Mouse (Mus musculus) megakaryocyte progenitor cell, adult 5-6 weeks (primary cell): ENCODE data around the gene Endov. TPM values are rescaled to one million over a fixed set of nuclear protein-coding genes. Genes with fewer than 3 reads are reported as not detected.

Experiments
- ATAC-seq: replicated peaks from 2 replicates; pipeline ENCODE4 v1.8.0; 2016; ENCODE audit warnings: mild to moderate bottlenecking, moderate TSS enrichment, inconsistent platforms; ENCODE audit not compliant: poor library complexity
- total RNA-seq, 2 experiments: library from RNA; stranded (forward) in 1 of 2; stranded (reverse) in 1 of 2; fragments of 157-497, 149-512 nt in 1 of 2; fragments of 200-1000 nt in 1 of 2; gene quantifications; 2 replicates each; pipeline versions ENCODE4 v1.2.3 to v1.2.4; 2015 to 2017

Gene Endov
- total RNA-seq, 2 experiments from 2014 or later, result 6.4 to 8.7 TPM

DNA sequence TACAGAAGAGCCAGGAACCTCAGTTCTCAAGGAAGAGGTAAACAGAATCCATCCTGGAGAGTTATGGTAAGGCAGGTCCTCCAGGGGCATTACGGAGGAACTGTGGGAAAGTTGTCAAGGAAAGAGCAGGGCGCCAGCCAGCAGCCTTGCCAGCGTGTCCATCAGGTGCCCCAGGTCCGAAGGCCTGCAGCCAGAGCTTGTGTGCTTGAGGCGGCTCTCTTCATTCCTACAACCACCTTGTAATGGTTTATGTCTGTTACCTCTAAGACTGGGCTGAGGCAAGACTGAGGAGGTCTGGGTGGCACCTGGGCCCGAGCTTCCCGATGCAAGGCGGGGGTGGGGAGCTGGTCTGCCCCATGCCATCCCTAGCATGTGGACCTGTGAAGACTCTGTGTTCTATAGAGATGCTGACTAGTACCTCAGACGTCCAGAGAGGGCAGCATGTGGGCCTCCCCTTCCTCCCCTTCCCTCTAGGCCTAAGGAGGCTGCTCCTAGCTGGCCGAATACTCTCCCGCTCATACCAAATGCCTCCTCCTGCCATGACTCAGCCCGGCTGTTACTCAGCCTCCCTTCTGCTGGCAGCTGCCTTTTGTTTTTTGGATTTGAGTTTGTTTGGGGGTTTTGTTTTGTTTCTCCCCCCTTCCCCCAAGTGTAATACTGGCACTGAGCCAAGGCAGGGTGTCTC lies 25.7 kb downstream of the Endov start:
- no peak for ATAC-seq

- no peak for ATAC-seq
These were observed 28.2 kb downstream of the Endov start for GRCm38 (mm10) chr11:119519387-119519786.

DNA sequence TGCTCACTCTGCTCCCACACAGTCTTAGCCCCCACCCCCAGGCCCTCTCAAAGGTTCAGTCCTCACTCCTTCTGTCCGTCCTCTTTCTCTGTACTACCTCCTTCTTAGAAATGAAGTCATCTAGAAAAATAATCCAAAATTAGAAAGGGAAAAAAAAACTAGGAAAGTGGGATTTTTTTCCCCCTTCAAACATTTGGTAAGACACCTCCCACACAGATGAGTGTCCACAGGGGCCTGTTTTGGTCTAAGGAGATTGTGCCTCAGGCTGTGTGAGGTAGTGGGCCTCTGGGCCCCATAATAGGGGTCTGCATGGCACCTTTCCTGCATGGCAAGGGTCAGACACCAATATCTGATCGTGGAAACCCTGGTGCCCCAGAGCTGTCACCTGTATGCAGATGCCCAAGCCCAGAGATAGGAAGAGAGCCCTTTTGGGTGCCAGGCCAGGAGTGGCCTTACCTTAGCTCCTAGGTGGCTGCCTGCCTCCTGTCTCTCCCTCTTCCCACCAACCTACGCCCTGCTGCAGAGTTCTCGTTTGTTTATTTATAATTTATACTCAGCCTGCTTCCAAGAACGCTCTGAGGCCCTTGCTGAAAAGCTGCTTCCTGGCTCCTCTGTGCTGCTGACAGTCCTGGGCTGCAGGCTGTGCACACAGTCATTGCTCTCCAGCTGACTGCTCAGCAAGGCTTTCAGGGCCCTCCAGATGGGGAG lies 29.0 kb downstream of the Endov start:
- no peak for ATAC-seq

DNA sequence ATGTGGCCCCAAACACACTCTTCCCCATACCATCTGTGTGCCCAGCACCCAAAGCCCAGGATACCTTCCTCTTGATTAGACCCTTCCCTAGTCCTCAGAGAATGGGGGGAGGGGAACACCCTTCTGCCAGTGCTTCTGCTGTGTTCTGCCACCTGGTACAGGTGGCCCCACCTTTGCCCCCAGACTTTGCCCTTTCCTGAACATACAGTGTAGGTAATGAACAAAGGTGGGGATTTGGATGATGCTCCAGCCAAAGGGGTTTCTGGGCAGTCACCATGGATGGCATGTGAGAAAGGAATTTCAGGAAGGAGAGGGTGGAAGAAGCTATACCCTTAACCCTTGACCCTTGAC lies 29.5 kb downstream of the Endov start:
- ATAC-seq, result no peak

DNA sequence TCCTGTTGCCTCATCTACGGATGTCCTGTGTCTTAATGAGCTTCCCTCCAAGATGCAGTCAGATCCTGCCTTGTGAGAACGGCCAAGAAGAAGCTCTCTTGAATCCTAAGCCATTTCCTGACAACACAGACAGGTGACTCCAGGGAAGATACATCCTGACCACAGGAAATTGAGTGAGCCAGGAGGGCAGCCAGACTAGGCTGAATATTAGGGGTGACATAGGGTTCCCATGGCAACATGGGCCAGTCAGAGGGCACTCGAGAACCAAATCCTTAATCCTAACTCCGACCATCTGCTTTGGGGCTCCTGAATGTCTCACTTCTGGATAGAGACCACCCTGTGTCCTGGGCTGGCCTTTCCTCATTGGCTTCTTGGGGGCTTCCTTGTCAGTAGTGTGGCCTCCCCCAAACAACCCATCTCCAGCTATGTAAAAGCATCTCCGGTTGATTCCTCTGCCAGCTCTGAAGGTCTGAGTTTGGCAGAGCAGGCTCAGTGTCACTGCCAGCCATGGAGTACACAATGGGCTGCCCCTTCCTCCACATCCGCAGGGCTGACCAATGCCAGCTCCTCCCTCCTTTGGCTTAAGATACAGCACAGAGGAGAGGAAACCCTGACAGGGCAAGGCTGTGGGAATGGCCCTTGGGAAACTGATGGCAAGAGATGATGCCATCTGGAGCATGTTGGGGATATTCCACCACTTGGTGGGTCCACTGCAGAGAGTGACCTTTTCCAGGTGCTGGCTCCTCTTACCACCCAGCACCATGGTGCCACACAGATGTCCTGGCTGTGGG lies 31.0 kb downstream of the Endov start:
- ATAC-seq, result no peak

GRCm38 (mm10) chr11:119522779-119523178 lies 31.6 kb downstream of the Endov start:
- ATAC-seq, result no peak

DNA sequence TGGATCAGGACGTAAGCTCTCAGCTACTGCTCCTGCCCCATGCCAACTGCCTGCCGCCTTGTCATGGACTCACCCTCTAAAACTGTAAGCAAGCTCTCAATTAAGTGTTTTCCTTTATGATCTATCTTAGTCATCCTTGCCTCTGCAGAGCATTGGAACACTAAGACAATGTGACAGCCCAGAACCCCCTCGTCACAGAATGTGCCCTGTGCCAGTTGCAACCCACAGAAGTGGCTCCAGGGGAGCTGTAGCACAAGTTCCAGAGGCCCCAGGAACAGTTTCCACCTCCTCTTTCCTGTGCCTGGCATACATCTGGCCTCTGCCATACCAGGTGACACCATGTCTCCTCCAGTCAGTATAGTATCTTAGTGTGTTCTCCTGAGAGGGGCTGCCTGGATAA lies 32.2 kb downstream of the Endov start:
- no peak for ATAC-seq

GRCm38 (mm10) chr11:119524545-119524949 lies 33.4 kb downstream of the Endov start:
- peak; percentile 99 for ATAC-seq

GRCm38 (mm10) chr11:119526068-119526966 lies 35.2 kb downstream of the Endov start:
- ATAC-seq, result 0 out of 2 replicates have a peak, but pooled peaks have one; percentile 32

DNA sequence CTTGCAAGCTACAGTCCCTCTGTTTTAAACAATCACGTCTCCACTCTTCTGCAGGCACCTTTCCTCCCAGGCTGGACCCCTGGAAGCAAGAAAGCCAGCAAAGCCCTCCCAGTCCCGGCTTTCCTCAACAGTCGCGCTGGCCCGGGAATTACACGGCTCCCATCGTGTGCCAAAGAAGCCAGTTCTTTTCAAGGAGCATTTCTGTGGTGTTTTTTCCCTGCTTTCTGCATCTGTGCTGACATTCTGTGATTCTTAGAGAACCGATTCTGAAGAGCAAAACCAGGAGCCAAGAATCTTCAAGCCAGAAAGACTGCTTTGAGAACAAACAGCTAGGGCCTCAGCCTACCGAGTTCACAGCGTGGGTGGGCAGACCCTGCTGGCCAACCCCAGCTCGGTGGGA lies 37.8 kb downstream of the Endov start:
- ATAC-seq, result no peak

DNA sequence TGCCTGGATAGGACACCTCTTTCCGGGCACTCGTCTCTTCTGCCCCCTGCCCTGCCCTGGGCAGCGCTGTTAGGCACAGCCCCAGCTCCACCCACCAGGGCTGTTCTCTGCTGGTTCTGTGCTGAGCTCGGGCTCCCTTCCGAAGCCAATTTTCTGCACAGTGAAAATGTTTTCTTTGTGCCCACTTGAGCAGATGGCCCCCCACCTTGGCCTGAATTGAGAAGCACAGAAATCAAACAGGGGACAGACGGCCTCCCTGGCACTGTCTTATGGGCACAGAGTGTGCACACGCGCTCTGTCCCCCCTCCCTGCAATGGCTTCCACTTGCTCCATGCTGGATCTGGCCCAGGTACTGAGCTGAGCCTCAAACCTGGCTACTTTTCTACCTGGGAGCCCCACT lies 41.3 kb downstream of the Endov start:
- ATAC-seq, result no peak

- ATAC-seq, result no peak
These were observed 42.6 kb downstream of the Endov start for GRCm38 (mm10) chr11:119533745-119534144.

GRCm38 (mm10) chr11:119539944-119540343 lies 48.8 kb downstream of the Endov start:
- ATAC-seq, result peak; percentile 60; the same call in 1 of the 2 replicates

GRCm38 (mm10) chr11:119540560-119540959 lies 49.4 kb downstream of the Endov start:
- ATAC-seq, result no peak

DNA sequence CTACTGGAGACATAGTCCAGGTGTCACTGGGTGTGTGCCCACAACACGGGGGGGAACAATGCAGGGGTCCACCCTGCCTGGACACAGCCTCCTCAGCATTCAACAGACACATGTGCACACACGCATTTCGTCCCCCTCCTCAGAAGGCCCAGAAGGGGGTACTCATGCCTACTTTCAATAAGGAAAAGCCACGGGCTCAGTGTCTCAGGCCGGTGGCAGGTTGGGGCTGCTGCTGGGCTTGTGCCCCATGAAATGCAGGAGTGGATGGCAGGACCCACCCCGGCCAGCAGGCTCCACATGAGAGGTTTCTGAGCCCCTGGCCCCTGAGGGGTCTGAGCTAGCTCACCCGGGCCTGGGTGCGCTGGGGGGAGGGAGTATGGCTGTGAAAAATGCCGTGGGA lies 49.9 kb downstream of the Endov start:
- no peak for ATAC-seq

- no peak for ATAC-seq
These were observed 51.2 kb downstream of the Endov start for GRCm38 (mm10) chr11:119542371-119542770.

DNA sequence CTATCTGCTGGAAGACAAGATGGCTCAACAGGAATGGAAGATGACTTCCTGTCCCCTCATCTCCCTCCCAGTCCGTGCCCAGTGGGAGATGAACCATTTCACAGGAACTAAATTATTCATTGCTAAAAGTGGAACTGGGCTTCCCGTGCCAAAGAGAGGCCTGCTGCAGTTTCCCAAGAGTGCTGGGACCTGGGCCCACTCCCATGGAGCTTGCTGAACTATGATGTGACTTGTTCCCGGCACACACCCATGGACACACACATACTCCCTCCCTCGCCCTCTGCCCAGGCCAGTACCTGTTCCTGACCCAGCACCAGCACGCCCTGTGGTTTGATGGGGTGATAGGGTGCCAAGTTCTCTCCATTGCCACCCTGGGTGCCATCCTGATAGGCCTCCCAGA lies 51.7 kb downstream of the Endov start:
- no peak for ATAC-seq

DNA sequence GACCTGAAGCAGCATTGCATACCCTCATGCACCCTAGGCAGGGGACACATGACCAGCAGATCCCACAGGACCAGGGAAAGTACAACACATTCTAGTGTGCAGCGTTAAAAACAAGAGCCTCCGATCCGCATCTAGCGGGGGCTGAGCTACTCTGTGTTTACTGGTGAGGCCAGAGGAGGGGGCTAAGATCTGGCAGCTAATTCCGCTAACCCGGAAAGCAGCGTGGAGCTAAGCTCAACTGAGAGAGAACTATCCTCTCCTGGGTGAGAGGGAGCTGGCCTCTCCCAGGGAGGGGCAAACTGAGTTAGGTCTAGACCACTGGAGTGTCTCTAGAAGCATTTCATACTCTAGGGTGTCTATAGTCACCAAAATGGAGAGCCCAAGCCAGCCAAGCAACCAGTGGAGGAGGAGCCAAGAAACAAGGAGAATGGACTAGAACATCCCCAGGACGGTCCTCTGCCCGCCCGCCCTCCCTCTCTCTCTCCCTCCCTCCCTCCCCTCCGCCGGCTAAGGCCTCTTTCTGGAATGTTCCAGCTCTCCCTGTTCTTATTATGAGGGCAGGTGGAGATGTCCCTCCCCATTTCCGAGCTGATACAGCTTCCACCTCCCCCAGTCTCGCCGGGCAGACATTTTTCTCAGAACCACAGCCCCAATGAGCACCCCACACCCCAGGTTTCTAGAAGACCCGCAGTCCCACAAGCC lies 52.8 kb downstream of the Endov start:
- no peak for ATAC-seq

GRCm38 (mm10) chr11:119544518-119545105 lies 53.5 kb downstream of the Endov start:
- no peak for ATAC-seq

DNA sequence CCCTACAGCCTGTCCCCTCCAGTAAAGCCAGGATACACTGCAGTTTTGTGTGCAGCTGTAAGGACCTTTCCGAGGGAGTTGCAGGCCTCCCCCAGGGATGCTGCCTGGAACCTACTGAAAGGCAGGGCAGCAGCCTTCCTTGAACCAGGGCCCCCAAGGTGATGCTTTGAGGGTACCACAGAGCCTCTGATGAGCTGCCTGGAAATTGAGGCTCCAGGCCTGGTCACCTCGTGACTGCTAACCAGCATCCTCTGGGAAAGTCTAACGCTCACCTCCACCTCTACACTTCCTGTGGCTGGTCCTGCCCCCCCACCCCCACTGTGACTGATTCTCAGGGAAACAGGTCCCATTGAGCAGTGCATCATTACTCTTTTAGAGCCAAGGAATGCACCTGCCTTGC lies 54.1 kb downstream of the Endov start:
- ATAC-seq, result no peak
